Mouse (Mus musculus) midbrain, embryonic 13.5 days (tissue): ENCODE measurements around the gene Stum. TPM values are rescaled to one million over a fixed set of nuclear protein-coding genes. Genes with fewer than 3 reads are reported as not detected.
A peak's percentile ranks its signal among the peaks of the same experiment; 100 is the strongest.

ENCODE experiments used
- ATAC-seq: fragments of 200-750 bp; cut with Nextera tagmentation; 2 replicates; pipeline ENCODE4 v1.8.0; 2017; ENCODE audit warnings: mild to moderate bottlenecking, moderate TSS enrichment, moderate library complexity
- H3K27ac ChIP-seq: fragments of 300-500 bp; sonication (generic); 2 replicates; pipeline ENCODE4 v1.5.1; 2015; ENCODE audit warnings: inconsistent platforms, mild to moderate bottlenecking, moderate library complexity
- H3K27me3 ChIP-seq: fragments of 300-500 bp; sonication (generic); 2 replicates; pipeline ENCODE4 v1.6.1; 2015; ENCODE audit warnings: mild to moderate bottlenecking, inconsistent platforms
- H3K36me3 ChIP-seq: fragments of 300-500 bp; sonication (generic); 2 replicates; pipeline ENCODE4 v1.6.1; 2015; ENCODE audit warnings: mild to moderate bottlenecking, inconsistent platforms
- H3K4me1 ChIP-seq: fragments of 300-500 bp; sonication (generic); replicated peaks from 2 replicates; pipeline ENCODE4 v1.6.1; 2015; ENCODE audit warnings: inconsistent platforms
- H3K4me2 ChIP-seq: fragments of 300-500 bp; sonication (generic); replicated peaks from 2 replicates; pipeline ENCODE4 v1.6.1; 2015; ENCODE audit warnings: moderate library complexity, mild to moderate bottlenecking, inconsistent platforms
- H3K4me3 ChIP-seq: fragments of 300-500 bp; sonication (generic); replicated peaks from 2 replicates; pipeline ENCODE4 v1.5.1; 2015; ENCODE audit warnings: mild to moderate bottlenecking, inconsistent platforms
- H3K9ac ChIP-seq: fragments of 300-500 bp; sonication (generic); replicated peaks from 2 replicates; pipeline ENCODE4 v1.6.1; 2015; ENCODE audit warnings: mild to moderate bottlenecking, inconsistent platforms
- H3K9me3 ChIP-seq: fragments of 300-500 bp; sonication (generic); 2 replicates; pipeline ENCODE4 v1.6.1; 2016; ENCODE audit warnings: mild to moderate bottlenecking, inconsistent platforms
- WGBS: fragments of 180-500 bp; shearing (Covaris S2); methylation state at CpG from one replicate; pipeline ENCODE4 v1.1.7; 2015; 5-methylcytosine and 5-hydroxymethylcytosine counted together
- polyA plus RNA-seq: library from polyadenylated mRNA; unstranded; fragments of >200 nt; fragmentation: Nextera tagmentation; extraction: Ambion mirVana; gene quantifications from 2 replicates; pipeline ENCODE4 v1.2.1, GENCODE M21; 2015

Stum gene
- polyA plus RNA-seq, 1 experiment from 2014 or later, result 1.7 TPM

DNA sequence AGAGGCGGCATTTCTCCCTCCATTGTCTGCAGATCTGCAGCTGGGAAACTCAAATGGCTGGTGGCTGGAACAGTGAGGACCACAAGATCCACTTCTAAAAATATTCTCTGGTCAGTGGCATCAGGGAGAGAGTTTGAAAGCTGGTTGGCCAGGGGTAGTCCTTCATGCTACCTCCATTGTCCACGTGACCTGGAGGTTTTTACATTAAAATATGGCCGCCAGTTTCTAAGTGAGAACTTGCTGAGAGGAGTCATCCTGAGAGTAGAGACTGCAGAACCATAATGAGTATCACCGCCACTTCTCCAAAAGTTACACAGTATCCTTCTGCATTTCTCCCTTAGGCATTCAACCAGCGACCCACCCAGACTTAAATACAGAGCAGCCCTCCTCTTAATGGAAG lies 2.0 kb upstream of the Stum start:
- H3K4me2 ChIP-seq, result no peak overlapping the region
- H3K9ac ChIP-seq, result no peak overlapping the region
- H3K27me3 ChIP-seq, result peaks cover 54% of the 10 kb centered on the region
- H3K4me1 ChIP-seq, result peaks cover 22% of the 10 kb centered on the region
- ATAC-seq, result no peak
- no peaks in the 10 kb centered on the region for H3K36me3 ChIP-seq
- no peak overlapping the region for H3K4me3 ChIP-seq
- H3K27ac ChIP-seq, result no peak overlapping the region
- 91% methylated on average over 5 of the region's 5 CpGs for WGBS
- H3K9me3 ChIP-seq, result no peaks in the 10 kb centered on the region

DNA sequence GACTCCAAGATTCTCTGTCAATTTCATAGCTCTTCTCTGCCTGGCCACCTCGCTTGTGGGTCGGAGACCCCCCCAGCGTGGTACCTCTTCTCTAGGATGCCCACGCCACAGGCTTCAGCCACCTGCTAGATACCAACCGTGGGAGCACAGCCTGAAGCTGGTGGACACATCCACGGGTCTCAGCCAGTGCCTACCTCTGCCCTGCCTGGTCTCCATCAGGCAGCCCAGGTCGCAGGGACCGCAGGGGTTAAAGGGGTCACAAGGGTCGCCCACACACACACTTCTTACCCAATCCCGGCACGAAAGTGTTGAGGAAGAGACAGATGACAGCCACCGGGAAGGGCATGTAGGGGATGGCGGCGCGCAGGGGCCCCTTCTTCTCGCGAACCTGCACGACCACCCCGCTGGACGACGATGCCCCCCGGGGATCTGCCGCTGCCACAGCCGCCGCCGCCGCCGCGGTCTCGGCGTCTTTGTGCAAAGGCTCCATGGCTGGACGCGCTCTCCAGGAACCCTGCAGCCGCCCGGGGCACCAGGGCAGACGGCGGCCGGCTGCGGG lies 385 bp downstream of the Stum start:
- peak overlapping the region; percentile 63 for H3K9ac ChIP-seq
- H3K36me3 ChIP-seq, result no peaks in the 10 kb centered on the region
- H3K9me3 ChIP-seq, result no peaks in the 10 kb centered on the region
- 0 out of 2 replicates have a peak, but pooled peaks have one; percentile 41 for ATAC-seq
- no peak overlapping the region for H3K27ac ChIP-seq
- H3K4me2 ChIP-seq, result peak overlapping the region; percentile 79
- peaks cover 56% of the 10 kb centered on the region for H3K27me3 ChIP-seq
- WGBS, result 4% methylated on average over 39 of the region's 39 CpGs
- peaks cover 22% of the 10 kb centered on the region for H3K4me1 ChIP-seq
- H3K4me3 ChIP-seq, result peak overlapping the region; percentile 48

DNA sequence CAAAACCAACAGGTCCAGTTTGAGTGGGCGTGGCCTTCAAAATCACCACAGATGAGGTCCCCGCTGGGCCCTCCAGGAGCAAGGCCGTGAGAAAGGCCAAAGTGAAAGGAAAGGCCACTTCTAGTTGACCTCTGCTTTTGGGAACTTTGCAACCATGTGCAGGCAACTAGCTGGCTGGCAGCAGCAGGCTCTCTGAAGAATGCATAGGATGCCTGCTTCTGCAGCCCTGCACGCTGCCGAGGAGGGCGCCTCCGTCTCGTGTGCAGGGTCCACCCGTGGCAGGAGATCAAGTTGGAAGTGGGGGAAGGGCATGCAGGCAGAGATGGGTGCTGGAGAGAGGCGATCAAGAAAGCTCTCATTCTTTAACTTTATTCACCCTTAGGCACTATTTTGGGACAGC lies 1.3 kb downstream of the Stum start:
- 4% methylated on average over 10 of the region's 10 CpGs for WGBS
- ATAC-seq, result no peak
- peak overlapping the region; percentile 79; the same call in 1 of the 2 replicates for H3K4me2 ChIP-seq

DNA sequence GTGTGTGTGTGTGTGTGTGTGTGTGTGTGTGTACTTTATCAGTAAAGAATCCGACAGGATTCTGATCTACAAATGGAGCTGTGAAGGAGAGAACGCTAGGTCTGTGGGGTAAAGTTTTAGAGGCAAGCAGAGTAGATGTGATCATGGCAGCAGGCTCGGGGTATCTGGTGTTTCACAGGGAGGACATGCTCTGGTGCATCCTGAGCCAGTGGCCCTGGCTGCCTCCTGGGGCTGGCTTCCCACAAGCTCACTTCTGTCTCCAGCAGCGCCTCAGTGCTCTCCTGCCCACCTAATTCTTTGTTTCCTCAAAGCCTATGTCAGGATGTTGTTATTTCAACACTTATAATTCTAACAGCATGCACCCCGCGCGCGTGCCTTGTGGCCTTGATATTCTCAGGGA lies 2.0 kb downstream of the Stum start:
- no peaks in the 10 kb centered on the region for H3K9me3 ChIP-seq
- H3K27ac ChIP-seq, result no peak overlapping the region
- peaks cover 22% of the 10 kb centered on the region for H3K4me1 ChIP-seq
- H3K36me3 ChIP-seq, result no peaks in the 10 kb centered on the region
- H3K27me3 ChIP-seq, result peaks cover 56% of the 10 kb centered on the region
- 36% methylated on average over 8 of the region's 8 CpGs for WGBS
- H3K4me3 ChIP-seq, result no peak overlapping the region
- H3K4me2 ChIP-seq, result no peak overlapping the region
- no peak overlapping the region for H3K9ac ChIP-seq
- no peak for ATAC-seq

More for the DNA sequence above, 1.3 kb downstream of the Stum start:
- Histone ChIP-seq H3K4me1 (peaks cover 22% of the 10 kb centered on the region), H3K36me3 (no peaks in the 10 kb centered on the region), H3K9ac (no peak overlapping the region), H3K27ac (no peak overlapping the region), H3K9me3 (no peaks in the 10 kb centered on the region), H3K27me3 (peaks cover 56% of the 10 kb centered on the region), H3K4me3 (no peak overlapping the region)

DNA sequence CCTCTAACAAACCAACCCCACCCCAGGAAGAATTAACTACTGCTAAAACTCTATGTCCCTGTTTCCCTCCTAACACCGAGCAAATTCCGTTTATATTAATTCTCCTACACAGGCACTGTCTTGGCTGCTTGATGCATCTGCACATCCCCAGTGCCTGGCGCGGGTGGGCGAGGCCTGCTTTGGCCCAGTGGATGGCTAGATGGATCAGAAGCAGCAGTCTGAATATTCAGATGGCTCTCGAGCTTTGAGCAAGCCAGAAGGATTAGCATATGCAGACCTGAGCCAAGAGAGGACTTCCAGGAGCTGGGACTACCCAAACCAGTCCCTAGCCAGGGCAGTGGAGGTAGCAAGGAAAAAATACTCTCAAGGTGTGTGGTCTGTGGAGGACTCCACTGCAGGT lies 3.0 kb downstream of the Stum start:
- H3K4me3 ChIP-seq, result no peak overlapping the region
- H3K4me2 ChIP-seq, result no peak overlapping the region
- no peaks in the 10 kb centered on the region for H3K36me3 ChIP-seq
- ATAC-seq, result no peak
- 34% methylated on average over 6 of the region's 6 CpGs for WGBS
- H3K4me1 ChIP-seq, result peaks cover 22% of the 10 kb centered on the region
- no peak overlapping the region for H3K9ac ChIP-seq
- H3K27ac ChIP-seq, result no peak overlapping the region
- peaks cover 49% of the 10 kb centered on the region for H3K27me3 ChIP-seq
- no peaks in the 10 kb centered on the region for H3K9me3 ChIP-seq

DNA sequence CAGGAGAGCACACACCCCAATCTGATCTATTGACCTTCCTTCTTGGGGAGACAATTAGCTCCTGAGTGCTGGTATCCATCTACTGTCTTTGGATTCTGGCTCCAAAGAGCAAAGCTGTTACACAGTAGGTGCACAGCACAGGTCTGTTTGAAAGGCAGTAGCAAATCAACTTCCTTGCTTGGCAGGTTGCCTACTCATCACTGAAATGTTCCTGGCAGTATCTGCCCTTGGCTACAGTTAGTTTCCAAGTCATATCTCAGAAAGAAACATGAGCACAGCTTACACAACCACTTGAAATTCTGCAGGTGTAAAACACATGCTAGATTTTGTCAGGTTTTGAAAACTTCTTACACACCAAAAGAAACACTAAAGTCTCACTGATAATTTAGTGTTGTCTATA lies 9.7 kb downstream of the Stum start:
- no peak overlapping the region for H3K4me2 ChIP-seq

DNA sequence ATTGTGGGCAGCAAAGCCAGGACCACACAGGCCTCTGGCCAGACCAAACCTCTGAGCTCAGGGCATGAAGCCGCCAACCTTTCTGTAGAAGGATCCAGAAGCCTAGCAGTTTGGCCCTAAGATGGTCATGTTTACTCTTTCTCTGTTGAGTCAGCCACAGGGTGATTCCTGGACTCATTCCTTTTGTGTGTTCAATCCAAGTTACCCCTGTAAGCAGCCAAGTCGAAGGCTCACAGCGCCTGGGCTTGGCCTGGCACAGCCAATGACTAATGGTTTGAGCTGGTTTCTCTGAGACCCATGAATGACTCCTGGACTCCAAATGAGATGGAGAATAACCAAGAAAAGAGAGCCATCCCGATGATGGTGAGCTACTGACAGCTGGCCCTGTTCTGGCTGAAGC lies 15.3 kb downstream of the Stum start:
- WGBS, result 95% methylated on average over 4 of the region's 4 CpGs
- Histone ChIP-seq H3K9me3 (0 out of 2 replicates have a peak, but pooled peaks cover 3% of the 10 kb centered on the region), H3K4me2 (no peak overlapping the region), H3K4me1 (no peaks in the 10 kb centered on the region), H3K36me3 (no peaks in the 10 kb centered on the region), H3K9ac (no peak overlapping the region), H3K27ac (no peak overlapping the region), H3K4me3 (no peak overlapping the region), H3K27me3 (no peaks in the 10 kb centered on the region)
- no peak for ATAC-seq

More for the DNA sequence above, 9.7 kb downstream of the Stum start:
- Histone ChIP-seq H3K36me3 (no peaks in the 10 kb centered on the region), H3K27me3 (no peaks in the 10 kb centered on the region), H3K9me3 (no peaks in the 10 kb centered on the region), H3K4me3 (no peak overlapping the region), H3K4me1 (no peaks in the 10 kb centered on the region), H3K9ac (no peak overlapping the region), H3K27ac (no peak overlapping the region)
- no peak for ATAC-seq

DNA sequence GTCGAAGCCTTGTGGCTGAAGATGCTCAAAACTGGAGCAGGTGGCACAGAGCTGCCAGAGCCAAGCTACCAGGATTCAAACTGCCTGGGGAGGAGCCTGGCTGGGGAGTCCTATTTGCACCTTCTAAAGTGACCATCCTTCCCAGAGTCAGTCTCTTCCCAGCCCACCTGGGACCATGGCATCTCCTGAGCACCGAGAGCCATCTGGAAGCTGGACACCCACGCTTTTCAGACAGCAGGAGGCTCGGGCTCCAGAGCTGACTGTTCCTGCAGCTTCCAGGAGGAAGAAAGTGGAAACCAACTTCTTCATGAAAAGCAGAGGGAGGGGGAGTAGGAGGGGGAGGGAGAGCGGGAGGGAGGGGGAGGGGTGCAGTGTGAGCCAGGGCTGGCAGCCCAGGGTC lies 17.7 kb downstream of the Stum start:
- Histone ChIP-seq H3K27me3 (no peaks in the 10 kb centered on the region), H3K4me1 (peaks cover 5% of the 10 kb centered on the region; the same call in 1 of the 2 replicates), H3K9me3 (0 out of 2 replicates have a peak, but pooled peaks cover 3% of the 10 kb centered on the region), H3K4me3 (no peak overlapping the region), H3K4me2 (no peak overlapping the region), H3K27ac (no peak overlapping the region), H3K9ac (no peak overlapping the region), H3K36me3 (no peaks in the 10 kb centered on the region)
- ATAC-seq, result no peak
- 77% methylated on average over 5 of the region's 5 CpGs for WGBS

DNA sequence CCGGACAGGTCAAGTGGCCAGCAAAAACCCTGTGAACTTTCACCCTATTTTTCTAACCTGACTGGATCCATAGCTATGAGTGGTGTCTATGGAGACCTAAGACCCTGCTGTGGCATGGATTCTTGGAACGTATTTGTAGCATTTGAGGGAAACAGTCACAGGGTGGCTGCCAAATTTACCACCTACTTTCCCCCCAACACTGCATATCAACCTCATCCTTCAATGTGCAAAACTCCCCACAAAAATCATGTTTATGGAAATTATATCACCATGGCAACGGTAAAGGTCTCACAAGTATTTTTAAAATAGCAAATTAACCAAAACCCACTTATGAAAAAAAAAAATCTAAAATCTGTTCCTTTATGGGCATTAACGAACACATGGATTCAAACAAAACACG lies 18.9 kb downstream of the Stum start:
- H3K27me3 ChIP-seq, result no peaks in the 10 kb centered on the region
- 0 out of 2 replicates have a peak, but pooled peaks cover 3% of the 10 kb centered on the region for H3K9me3 ChIP-seq
- no peak overlapping the region for H3K9ac ChIP-seq
- H3K4me3 ChIP-seq, result no peak overlapping the region
- H3K4me2 ChIP-seq, result no peak overlapping the region
- no peak overlapping the region for H3K27ac ChIP-seq
- ATAC-seq, result no peak
- no peaks in the 10 kb centered on the region for H3K36me3 ChIP-seq
- H3K4me1 ChIP-seq, result peaks cover 15% of the 10 kb centered on the region
- 76% methylated on average over 5 of the region's 5 CpGs for WGBS

DNA sequence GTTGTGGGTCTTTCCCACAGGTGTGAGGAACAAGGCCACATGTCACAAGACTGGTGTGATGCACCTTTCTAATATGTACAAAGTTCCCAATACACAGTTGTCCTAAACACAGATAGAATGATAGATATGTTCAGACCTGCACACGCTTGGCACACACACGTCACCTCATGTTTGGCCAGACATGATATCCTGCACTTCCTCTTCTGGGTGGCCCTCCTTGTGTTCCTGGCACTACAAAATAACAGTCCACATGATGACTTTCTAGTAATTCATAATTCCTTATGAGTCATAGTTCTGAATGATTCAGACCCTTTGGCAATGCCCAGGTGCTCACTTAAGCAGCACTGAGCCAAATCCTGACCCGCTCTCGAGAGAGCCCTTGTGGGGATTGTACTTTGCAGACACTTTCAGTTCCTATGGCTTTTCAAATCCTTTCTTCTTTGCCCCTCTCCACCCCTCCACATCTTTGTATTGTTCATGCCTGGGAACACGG lies 20.3 kb downstream of the Stum start:
- H3K4me2 ChIP-seq, result no peak overlapping the region
- 0 out of 2 replicates have a peak, but pooled peaks cover 3% of the 10 kb centered on the region for H3K9me3 ChIP-seq
- peaks cover 25% of the 10 kb centered on the region for H3K4me1 ChIP-seq
- H3K27ac ChIP-seq, result no peak overlapping the region
- H3K36me3 ChIP-seq, result no peaks in the 10 kb centered on the region
- no peak overlapping the region for H3K9ac ChIP-seq
- 89% methylated on average over 5 of the region's 5 CpGs for WGBS
- ATAC-seq, result no peak
- H3K27me3 ChIP-seq, result no peaks in the 10 kb centered on the region
- no peak overlapping the region for H3K4me3 ChIP-seq

DNA sequence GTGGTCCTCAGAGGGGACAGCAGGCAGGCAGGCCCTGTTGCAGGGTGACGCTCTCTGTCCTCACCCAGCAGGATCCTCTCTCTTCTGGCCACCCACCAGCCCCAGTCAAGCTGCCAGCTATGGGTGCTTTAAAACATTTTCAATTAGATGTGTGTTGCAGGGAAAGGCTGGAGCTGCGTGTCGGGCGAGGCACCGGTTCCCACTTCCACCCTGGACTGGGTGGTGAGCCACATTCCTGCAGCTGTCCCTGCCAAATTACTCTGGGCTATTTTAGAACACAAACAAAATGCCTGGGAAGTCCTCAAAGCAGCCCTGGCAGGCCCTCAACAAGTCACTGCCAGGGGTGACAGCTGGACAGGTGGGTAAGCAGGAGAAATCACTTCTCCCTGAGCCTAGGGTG lies 20.9 kb downstream of the Stum start:
- WGBS, result 96% methylated on average over 5 of the region's 5 CpGs
- no peak overlapping the region for H3K4me2 ChIP-seq
- no peak overlapping the region for H3K27ac ChIP-seq
- no peak for ATAC-seq
- no peak overlapping the region for H3K4me3 ChIP-seq
- H3K36me3 ChIP-seq, result no peaks in the 10 kb centered on the region
- H3K9me3 ChIP-seq, result 0 out of 2 replicates have a peak, but pooled peaks cover 3% of the 10 kb centered on the region
- H3K4me1 ChIP-seq, result peaks cover 29% of the 10 kb centered on the region
- H3K27me3 ChIP-seq, result no peaks in the 10 kb centered on the region
- no peak overlapping the region for H3K9ac ChIP-seq

DNA sequence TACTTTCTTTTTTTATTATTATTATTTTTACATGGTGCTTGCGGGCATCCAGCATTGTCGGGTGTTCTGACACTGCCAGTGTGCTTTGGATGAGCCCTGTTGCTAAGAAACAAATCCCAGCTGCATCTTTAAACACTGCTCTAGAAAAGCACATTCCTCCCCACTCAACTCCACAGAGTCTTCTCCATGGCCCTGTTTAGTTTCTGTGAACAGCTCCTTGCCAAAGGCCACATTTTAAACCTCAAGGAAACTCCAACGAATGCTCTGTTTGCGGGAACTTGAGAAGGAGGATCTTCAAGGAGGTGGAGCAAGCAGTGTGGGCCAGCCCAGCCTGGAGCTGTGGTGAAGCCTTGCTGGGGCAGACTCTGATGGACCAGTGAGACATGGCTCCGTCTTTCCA lies 22.6 kb downstream of the Stum start:
- Histone ChIP-seq H3K4me1 (peaks cover 29% of the 10 kb centered on the region), H3K36me3 (no peaks in the 10 kb centered on the region), H3K9ac (no peak overlapping the region), H3K9me3 (no peaks in the 10 kb centered on the region), H3K27ac (no peak overlapping the region), H3K4me2 (no peak overlapping the region), H3K4me3 (no peak overlapping the region), H3K27me3 (no peaks in the 10 kb centered on the region)
- no peak for ATAC-seq
- WGBS, result 34% methylated on average over 5 of the region's 5 CpGs

DNA sequence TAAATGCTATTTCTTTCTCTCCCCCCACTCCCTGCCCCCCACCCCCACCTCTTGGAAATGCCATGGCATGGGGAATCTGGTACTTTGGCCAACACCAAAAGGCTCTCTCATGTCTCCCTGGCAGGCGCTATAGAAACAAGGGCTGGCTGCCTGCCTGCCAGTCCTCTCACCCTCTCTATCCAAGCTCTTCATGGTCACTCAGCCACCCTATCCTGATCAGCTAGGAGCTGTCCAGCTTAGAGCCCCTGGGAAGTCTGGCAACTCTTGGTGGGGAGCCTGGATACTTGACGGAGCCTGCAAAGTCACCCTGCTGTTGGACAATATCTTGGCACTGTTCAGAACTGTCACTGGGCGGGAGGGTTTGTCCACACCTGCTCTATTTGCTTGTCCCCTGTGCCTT lies 24.6 kb downstream of the Stum start:
- no peak overlapping the region for H3K4me3 ChIP-seq
- WGBS, result 79% methylated on average over 3 of the region's 3 CpGs
- no peak for ATAC-seq
- no peak overlapping the region for H3K4me2 ChIP-seq
- H3K4me1 ChIP-seq, result peaks cover 29% of the 10 kb centered on the region
- H3K27ac ChIP-seq, result no peak overlapping the region
- no peaks in the 10 kb centered on the region for H3K27me3 ChIP-seq
- H3K36me3 ChIP-seq, result no peaks in the 10 kb centered on the region
- H3K9me3 ChIP-seq, result no peaks in the 10 kb centered on the region
- H3K9ac ChIP-seq, result no peak overlapping the region
